ENCODE assay signal across 8 mouse cellular contexts in the genomic region with DNA sequence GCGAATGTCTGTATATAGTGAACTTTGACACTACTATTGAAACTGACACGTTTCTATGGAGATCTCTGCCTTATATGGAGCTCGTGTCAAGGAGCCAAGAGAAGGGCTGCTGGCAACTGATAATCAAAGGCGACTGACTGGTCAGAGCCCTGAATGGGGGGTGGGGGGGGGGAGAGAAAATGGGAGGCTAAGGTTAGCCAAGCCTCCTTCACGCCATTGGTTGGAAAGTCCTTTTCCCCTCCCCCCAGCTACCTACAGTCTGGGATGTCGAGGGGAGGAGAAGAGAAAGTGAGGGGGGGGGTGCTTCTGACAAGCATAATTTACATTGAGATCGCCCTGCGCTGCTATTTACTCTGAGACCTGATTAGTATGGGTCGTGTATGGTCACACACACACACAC. TPM values are rescaled to one million over a fixed set of nuclear protein-coding genes. Genes with fewer than 3 reads are reported as not detected.
DNase-seq lines count a peak whose midpoint lies in the region; ATAC-seq lines count a peak whose summit lies in the region.

No protein-coding gene starts in this region.

- peak overlapping the region; percentile 48; the same call in 1 of the 2 replicates for H3K9ac ChIP-seq in midbrain, embryonic 11.5 days (ENCODE audit: low read length)

- H3K4me1 ChIP-seq in forebrain, embryonic 10.5 days = peaks cover 50% of the 10 kb centered on the region
- peaks cover 10% of the 10 kb centered on the region for H3K4me1 ChIP-seq in midbrain, embryonic 11.5 days (ENCODE audit: control insufficient read depth, insufficient read depth, low read length)

- H3K4me3 ChIP-seq in forebrain, embryonic 10.5 days = peak overlapping the region; percentile 96
- peak overlapping the region; percentile 96 for H3K4me3 ChIP-seq in midbrain, embryonic 11.5 days (ENCODE audit: low read depth, low read length)

- peak; percentile 79 for ATAC-seq in midbrain, embryonic 11.5 days (ENCODE audit: low FRiP score)

- H3K36me3 ChIP-seq in forebrain, embryonic 10.5 days (replicated peaks) = peaks cover 11% of the 10 kb centered on the region
- peaks cover 2% of the 10 kb centered on the region for H3K36me3 ChIP-seq in midbrain, embryonic 11.5 days (ENCODE audit: control insufficient read depth, insufficient read depth, low read length)

- peak overlapping the region; percentile 100 for H3K27ac ChIP-seq in forebrain, embryonic 10.5 days
- peak overlapping the region; percentile 100; the same call in 1 of the 2 replicates for H3K27ac ChIP-seq in midbrain, embryonic 11.5 days (ENCODE audit: low read depth, low read length)

- DNase-seq in layer of hippocampus, adult 11-12 months (ENCODE audit: low spot score) = peak; percentile 55
- no peak for DNase-seq in layer of hippocampus, adult 9-11 months
- DNase-seq in brain, adult 2 months (ENCODE audit: low read depth, low spot score) = peak; percentile 96
- peak; percentile 82 for DNase-seq in forebrain, embryonic 10.5 days (ENCODE audit: extremely low spot score, low spot score)
- peak; percentile 24 to 45 for DNase-seq in kidney, postnatal 25 days
- DNase-seq in midbrain, embryonic 11.5 days (ENCODE audit: low spot score, missing footprints) = peak; percentile 97
- no peak for DNase-seq in gastrocnemius, adult 8-10 months (ENCODE audit: low spot score in 2 of 2)
- DNase-seq in frontal cortex, postnatal 14 days (ENCODE audit: low spot score in 2 of 2) = no peak

- 2% methylated on average over 9 of the region's 9 CpGs for WGBS in forebrain, embryonic 10.5 days
- under 1% methylated on average over 9 of the region's 9 CpGs for WGBS in midbrain, embryonic 11.5 days

- no peaks in the 10 kb centered on the region for H3K9me3 ChIP-seq in forebrain, embryonic 10.5 days
- no peaks in the 10 kb centered on the region for H3K9me3 ChIP-seq in midbrain, embryonic 11.5 days (ENCODE audit: control insufficient read depth, low read length)

- H3K4me2 ChIP-seq in midbrain, embryonic 11.5 days = peak overlapping the region; percentile 47

- H3K27me3 ChIP-seq in forebrain, embryonic 10.5 days (ENCODE audit: poor library complexity, severe bottlenecking) = peaks cover 45% of the 10 kb centered on the region
- no peaks in the 10 kb centered on the region for H3K27me3 ChIP-seq in midbrain, embryonic 11.5 days (ENCODE audit: control insufficient read depth, insufficient read depth, low read length)

RNA-seq across cellular contexts. Expression of gene Nr2f1, which starts 0.8 kb away (rescaled TPM):
- polyA plus RNA-seq in forebrain, embryonic 10.5 days (2016; fragmentation: Nextera tagmentation; extraction: Ambion mirVana) = 64.9 and 66.1 TPM in 2 replicates
- polyA plus RNA-seq in midbrain, embryonic 11.5 days (2014; fragmentation: Nextera tagmentation; extraction: Ambion mirVana) = 69.9 and 82.3 TPM in 2 replicates
- under 1 TPM; 0.15 to 0.36 (median 0.32) TPM for total RNA-seq in gastrocnemius, adult 8-10 months (2022)

Comparison
In these comparisons a context has a peak if more than half of its experiments do, and no peak if none do; other contexts are left out.
1. DNase-seq: peak in layer of hippocampus, adult 11-12 months (single experiment), brain, adult 2 months (single experiment), forebrain, embryonic 10.5 days (single experiment), kidney, postnatal 25 days (2 of 2) and midbrain, embryonic 11.5 days (single experiment); none in layer of hippocampus, adult 9-11 months (single experiment), gastrocnemius, adult 8-10 months (0 of 2) and frontal cortex, postnatal 14 days (0 of 2).